Mouse (Mus musculus) heart, postnatal 36 days (tissue): ENCODE data around the gene Hist1h2ad. TPM values are rescaled to one million over a fixed set of nuclear protein-coding genes. Genes with fewer than 3 reads are reported as not detected.
"Not testable (repeated sequence)": the region's sequence is repeated elsewhere in the genome, so short reads cannot be mapped to it uniquely, and the experiment has no call there.

ENCODE experiments used
- DNase-seq, 2 experiments: peaks; one replicate each; pipeline ENCODE4 v3.0.0; 2021 to 2022
- intact Hi-C: fragments of 180-260 bp; cut with DNase I; formaldehyde crosslinking; loops from one replicate; pipeline ENCODE4 v1.15.1; 2025
- total RNA-seq, 2 experiments: library from RNA; stranded (reverse); gene quantifications; 2 replicates each; pipeline ENCODE4 v1.2.3; 2021

The Hist1h2ad gene
- 1 to 10 TPM; 2.9 to 4.6 TPM for total RNA-seq

- intact Hi-C loops = not testable (repeated sequence)
- DNase-seq = peak; percentile 77 to 82
Observed at GRCm38 (mm10) chr13:23573898-23574524, at the start of gene Hist1h2ad, which contains the start of gene Hist1h2bf. TSS of gene Hist1h2ad (plus strand) at chr13:23574381. TSS of gene Hist1h2bf (minus strand) at chr13:23574196.

GRCm38 (mm10) chr13:23524654-23525053, 49.5 kb upstream of the Hist1h2ad start:
- intact Hi-C loops = loop anchor here (5.0 kb wide), 2 partner anchors 73 to 1812 kb away; no protein-coding TSS in a partner anchor
- DNase-seq = peak; percentile 76 to 83

GRCm38 (mm10) chr13:23525901-23526300, 48.3 kb upstream of the Hist1h2ad start:
- intact Hi-C loops = loop anchor here (5.0 kb wide), 1 partner anchor 1814 kb away; no protein-coding TSS in a partner anchor
- no peak for DNase-seq

- intact Hi-C loops = loop anchor here (5.0 kb wide), 1 partner anchor 1814 kb away; no protein-coding TSS in a partner anchor
- peak; percentile 92 to 94 for DNase-seq
Observed at GRCm38 (mm10) chr13:23526312-23526711, 47.9 kb upstream of the Hist1h2ad start.

GRCm38 (mm10) chr13:23529005-23529404, 45.2 kb upstream of the Hist1h2ad start:
- intact Hi-C loops = loop anchor here (5.0 kb wide), 1 partner anchor 1817 kb away; no protein-coding TSS in a partner anchor
- no peak for DNase-seq

- intact Hi-C loops = loop anchor here (1.0 to 5.0 kb wide), 6 partner anchors 10 to 1817 kb away; partner anchors contain the start of genes Hist1h1t, Hist1h2ag, Hist1h2bj and Hist1h4c
- DNase-seq = no peak
Observed at GRCm38 (mm10) chr13:23529480-23530165, 44.6 kb upstream of the Hist1h2ad start.

GRCm38 (mm10) chr13:23530181-23530900, 43.8 kb upstream of the Hist1h2ad start:
- peak; percentile 71 to 75 for DNase-seq
- intact Hi-C loops = loop anchor here (1.0 to 5.0 kb wide), 5 partner anchors 11 to 1488 kb away; partner anchors contain the start of genes Hist1h1t, Hist1h2ag, Hist1h2bj and Hist1h4c

GRCm38 (mm10) chr13:23530901-23531875, 43.0 kb upstream of the Hist1h2ad start, which contains the start of gene Hist1h4h:
TSS of gene Hist1h4h (plus strand) at chr13:23531050.
- peak; percentile 93 to 96 for DNase-seq
- intact Hi-C loops = loop anchor here (1.0 to 5.0 kb wide), 5 partner anchors 12 to 1489 kb away; partner anchors contain the start of genes Hist1h1t, Hist1h2ag, Hist1h2bj and Hist1h4c

- intact Hi-C loops = loop anchor here (5.0 kb wide), 4 partner anchors 50 to 1490 kb away; partner anchors contain the start of genes Hist1h1t, Hist1h2ag, Hist1h2bj and Hist1h4c
- DNase-seq = no peak
Observed at GRCm38 (mm10) chr13:23532262-23533075, 41.7 kb upstream of the Hist1h2ad start.

- DNase-seq = not testable (repeated sequence)
- intact Hi-C loops = loop anchor here (5.0 kb wide), 4 partner anchors 49 to 1491 kb away; partner anchors contain the start of genes Hist1h1t, Hist1h2ag, Hist1h2bj and Hist1h4c
Observed at GRCm38 (mm10) chr13:23533560-23534367, 40.4 kb upstream of the Hist1h2ad start, which contains the start of gene Hist1h2af. TSS of gene Hist1h2af (plus strand) at chr13:23533906.

- no peak for DNase-seq
- intact Hi-C loops = loop anchor here (5.0 kb wide), 4 partner anchors 48 to 1492 kb away; partner anchors contain the start of genes Hist1h1t, Hist1h2ag, Hist1h2bj and Hist1h4c
Observed at GRCm38 (mm10) chr13:23534368-23535131, 39.6 kb upstream of the Hist1h2ad start.

GRCm38 (mm10) chr13:23535137-23536075, 38.8 kb upstream of the Hist1h2ad start, which contains the start of gene Hist1h3g:
TSS of gene Hist1h3g (plus strand) at chr13:23535422.
- intact Hi-C loops = not testable (repeated sequence)
- DNase-seq = peak; percentile 82 to 84

- DNase-seq = no peak
- intact Hi-C loops = no loop called here
Observed at GRCm38 (mm10) chr13:23536076-23536822, 37.9 kb upstream of the Hist1h2ad start.

GRCm38 (mm10) chr13:23537006-23537710, 37.0 kb upstream of the Hist1h2ad start:
- no peak for DNase-seq
- intact Hi-C loops = no loop called here
